Comparison of ENCODE assay signal across 12 mouse cellular contexts in the genomic region with DNA sequence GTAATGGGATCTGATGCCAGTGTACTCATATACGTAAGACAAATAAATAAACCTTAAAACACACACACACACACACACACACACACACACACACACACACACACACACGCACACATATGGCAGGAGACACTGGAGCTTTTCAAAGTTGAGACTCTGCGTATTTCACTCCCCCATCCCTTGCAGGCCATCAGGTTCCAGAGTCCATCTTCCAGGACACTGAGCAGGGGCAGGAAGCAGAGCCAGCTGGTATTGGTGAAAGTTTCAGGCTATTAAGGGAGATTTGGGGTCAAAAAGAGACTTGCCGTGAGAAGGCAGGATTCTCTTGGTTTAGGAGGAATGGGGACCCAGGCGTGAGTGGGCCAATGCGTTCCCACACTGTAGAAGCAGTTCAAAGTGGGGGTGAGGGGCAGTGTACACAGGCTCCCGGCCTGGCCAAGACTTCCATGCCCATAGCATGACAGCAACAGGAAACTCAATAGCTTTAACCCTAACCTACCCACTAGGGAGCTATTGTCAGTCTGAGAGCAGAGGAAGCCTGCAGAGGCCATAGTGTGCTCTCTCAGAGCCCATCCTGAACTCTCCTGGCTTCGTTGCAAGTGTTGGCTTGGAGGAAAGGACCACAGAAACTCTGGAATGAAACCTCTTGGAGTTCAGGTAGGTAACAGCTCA. TPM values are rescaled to one million over a fixed set of nuclear protein-coding genes. Genes with fewer than 3 reads are reported as not detected.
DNase-seq lines count a peak whose midpoint lies in the region; ATAC-seq and TF ChIP-seq lines count a peak whose summit lies in the region.
"Had no signal": no experiment of that assay in that cellular context is flagged by ENCODE, and none has a peak within 500 bp of the region (broad histone marks: within the 10 kb centered on the region; RNA-seq: fewer than 3 reads in every experiment).

No protein-coding gene starts in this region.

- peak; percentile 18; the same call in 1 of the 2 replicates for ATAC-seq in lung, embryonic 14.5 days (ENCODE audit: insufficient read depth)
- ATAC-seq in hindbrain, embryonic 15.5 days (ENCODE audit: low FRiP score, low read depth), result no peak

- TF ChIP-seq CTCF in gastrocnemius, adult 2 months (IDR thresholded peaks at IDR 0.05), result no peak
- no peak for TF ChIP-seq CTCF in lung, embryonic 14.5 days (IDR thresholded peaks at IDR 0.05; ENCODE audit: low read depth)

- no peaks in the 10 kb centered on the region for H3K27me3 ChIP-seq in lung, embryonic 14.5 days (ENCODE audit: insufficient read depth, low read length)
- H3K27me3 ChIP-seq in hindbrain, embryonic 15.5 days, result no peaks in the 10 kb centered on the region

- H3K4me2 ChIP-seq in lung, embryonic 14.5 days, result no peak overlapping the region
- no peak overlapping the region for H3K4me2 ChIP-seq in hindbrain, embryonic 15.5 days
- H3K4me2 ChIP-seq: liver, embryonic 11.5 days had no signal

- no peak for DNase-seq in gastrocnemius, adult 2 months
- DNase-seq in gastrocnemius, postnatal 10 days, result no peak
- peak; percentile 55 for DNase-seq in lung, embryonic 14.5 days
- no peak for DNase-seq in lung, postnatal 4 days
- DNase-seq in kidney, postnatal 36 days, result peak; percentile 36 to 38
- DNase-seq in ovary, postnatal 14 days (ENCODE audit: low spot score), result no peak
- no peak for DNase-seq in left cerebral cortex, adult 18-20 months (ENCODE audit: low spot score in 2 of 2)
- DNase-seq: cerebellum, adult 11 months; thymus, postnatal 25 days had no signal

- WGBS in lung, embryonic 14.5 days, result 48% methylated on average over 8 of the region's 8 CpGs
- WGBS in hindbrain, embryonic 15.5 days, result 65% methylated on average over 8 of the region's 8 CpGs

- intact Hi-C loops in gastrocnemius, adult 2 months (cut with DNase I), result no loop called here

- no peak overlapping the region for H3K9ac ChIP-seq in lung, embryonic 14.5 days
- no peak overlapping the region for H3K9ac ChIP-seq in hindbrain, embryonic 15.5 days

- H3K9me3 ChIP-seq in lung, embryonic 14.5 days (ENCODE audit: low read depth, low read length), result no peaks in the 10 kb centered on the region
- H3K9me3 ChIP-seq in hindbrain, embryonic 15.5 days, result no peaks in the 10 kb centered on the region

- H3K27ac ChIP-seq in gastrocnemius, adult 2 months, result peak overlapping the region; percentile 20; the same call in 1 of the 2 replicates
- no peak overlapping the region for H3K27ac ChIP-seq in lung, embryonic 14.5 days (ENCODE audit: low read depth)
- peak overlapping the region; percentile 80 for H3K27ac ChIP-seq in hindbrain, embryonic 15.5 days (replicated peaks)
- H3K27ac ChIP-seq: left cerebral cortex, adult 2 months had no signal

- H3K4me1 ChIP-seq in lung, embryonic 14.5 days (ENCODE audit: insufficient read depth), result peaks cover 14% of the 10 kb centered on the region
- H3K4me1 ChIP-seq in hindbrain, embryonic 15.5 days (replicated peaks), result peaks cover 73% of the 10 kb centered on the region

- 0 out of 2 replicates have a peak, but pooled peaks cover 3% of the 10 kb centered on the region for H3K36me3 ChIP-seq in lung, embryonic 14.5 days (ENCODE audit: insufficient read depth)
- no peaks in the 10 kb centered on the region for H3K36me3 ChIP-seq in hindbrain, embryonic 15.5 days

- no peak overlapping the region for H3K4me3 ChIP-seq in gastrocnemius, adult 2 months
- H3K4me3 ChIP-seq in lung, embryonic 14.5 days (ENCODE audit: low read depth, low read length), result no peak overlapping the region
- no peak overlapping the region for H3K4me3 ChIP-seq in hindbrain, embryonic 15.5 days
- H3K4me3 ChIP-seq: left cerebral cortex, adult 2 months had no signal

RNA-seq across cellular contexts. Expression of a gene that starts 44.0 kb away (rescaled TPM):
- 10 to 100 TPM in 1 of 2 experiments, 1 to 10 TPM in 1; 9.7 to 11.5 TPM for total RNA-seq in gastrocnemius, adult 2 months (2021)
- 10 to 100 TPM; 17.2 to 29.5 TPM for total RNA-seq in gastrocnemius, postnatal 10 days (2021)
- polyA plus RNA-seq in lung, embryonic 14.5 days (2014; fragmentation: Nextera tagmentation; extraction: Ambion mirVana), result 19.6 and 21.7 TPM in 2 replicates
- 47.8 and 51.3 TPM in 2 replicates for polyA plus RNA-seq in hindbrain, embryonic 15.5 days (2015; fragmentation: Nextera tagmentation; extraction: Ambion mirVana)
- 10 to 100 TPM; 42.5 to 48.0 TPM for total RNA-seq in left cerebral cortex, adult 18-20 months (2021)

Comparison
In these comparisons a context has a peak if more than half of its experiments do, and no peak if none do; other contexts are left out.
1. DNase-seq: peak in lung, embryonic 14.5 days (single experiment) and kidney, postnatal 36 days (2 of 2); none in gastrocnemius, adult 2 months (single experiment), gastrocnemius, postnatal 10 days (single experiment), lung, postnatal 4 days (0 of 2), ovary, postnatal 14 days (single experiment) and left cerebral cortex, adult 18-20 months (0 of 2).